Mouse (Mus musculus) C2C12 (cell line): ENCODE measurements around the gene S100a16.

Source experiments
- CTCF ChIP-seq: IDR thresholded peaks from one replicate; pipeline ENCODE4 v1.5.1; 2011; ENCODE audit not compliant: control insufficient read depth, insufficient read depth, insufficient read length
- MAX ChIP-seq: IDR thresholded peaks from one replicate; pipeline ENCODE4 v1.6.1; 2011; ENCODE audit warnings: mild to moderate bottlenecking, control low read depth

- no peak for TF ChIP-seq CTCF
- no peak for TF ChIP-seq MAX
These were observed 45.1 kb downstream of the S100a16 start for GRCm38 (mm10) chr3:90582156-90582555.
